Mouse (Mus musculus): ENCODE data around the gene Upp2. TPM values are rescaled to one million over a fixed set of nuclear protein-coding genes. Genes with fewer than 3 reads are reported as not detected.

Upp2 gene
- total RNA-seq, 2 experiments from 2014 or later = 2.4 to 2.9 TPM

GRCm38 (mm10) chr2:58601382-58601781 lies 34.3 kb downstream of the Upp2 start:
- DNase-seq = no peak
- intact Hi-C loops (cut with DNase I) = no loop called here

GRCm38 (mm10) chr2:58603379-58603778 lies 36.3 kb downstream of the Upp2 start:
- intact Hi-C loops (cut with DNase I) = no loop called here
- no peak for DNase-seq

GRCm38 (mm10) chr2:58604791-58605190 lies 37.7 kb downstream of the Upp2 start:
- no peak for DNase-seq
- intact Hi-C loops (cut with DNase I) = no loop called here

- intact Hi-C loops (cut with DNase I) = no loop called here
- no peak for DNase-seq
These were observed 46.6 kb downstream of the Upp2 start for GRCm38 (mm10) chr2:58613720-58614119.

GRCm38 (mm10) chr2:58614851-58615250 lies 47.8 kb downstream of the Upp2 start:
- intact Hi-C loops (cut with DNase I) = no loop called here
- no peak for DNase-seq

- no peak for DNase-seq
- intact Hi-C loops (cut with DNase I) = no loop called here
These were observed 48.7 kb downstream of the Upp2 start for GRCm38 (mm10) chr2:58615766-58616165.

GRCm38 (mm10) chr2:58625186-58625585 lies 58.1 kb downstream of the Upp2 start:
- intact Hi-C loops (cut with DNase I) = no loop called here
- DNase-seq = no peak

GRCm38 (mm10) chr2:58625681-58626080 lies 58.6 kb downstream of the Upp2 start:
- intact Hi-C loops (cut with DNase I) = no loop called here
- DNase-seq = no peak

- intact Hi-C loops (cut with DNase I) = no loop called here
- DNase-seq = peak in 1 of 2 experiments; percentile 5
These were observed 59.2 kb downstream of the Upp2 start for GRCm38 (mm10) chr2:58626136-58626769.

- intact Hi-C loops (cut with DNase I) = no loop called here
- no peak for DNase-seq
These were observed 60.9 kb downstream of the Upp2 start for GRCm38 (mm10) chr2:58627981-58628380.

GRCm38 (mm10) chr2:58628993-58629392 lies 61.9 kb downstream of the Upp2 start:
- DNase-seq = no peak
- intact Hi-C loops (cut with DNase I) = no loop called here

GRCm38 (mm10) chr2:58629440-58629839 lies 62.3 kb downstream of the Upp2 start:
- no peak for DNase-seq
- intact Hi-C loops (cut with DNase I) = no loop called here

- intact Hi-C loops (cut with DNase I) = no loop called here
- DNase-seq = no peak
These were observed 66.7 kb downstream of the Upp2 start for GRCm38 (mm10) chr2:58633791-58634190.

- no peak for DNase-seq
These were observed 74.9 kb downstream of the Upp2 start for GRCm38 (mm10) chr2:58641761-58642555.

GRCm38 (mm10) chr2:58645667-58646066 lies 78.6 kb downstream of the Upp2 start:
- intact Hi-C loops (cut with DNase I) = no loop called here
- DNase-seq = no peak

More at GRCm38 (mm10) chr2:58641761-58642555, 74.9 kb downstream of the Upp2 start:
- intact Hi-C loops (cut with DNase I) = no loop called here

GRCm38 (mm10) chr2:58655169-58655568 lies 88.1 kb downstream of the Upp2 start:
- intact Hi-C loops (cut with DNase I) = no loop called here
- DNase-seq = no peak

GRCm38 (mm10) chr2:58656959-58657358 lies 89.9 kb downstream of the Upp2 start:
- intact Hi-C loops (cut with DNase I) = no loop called here
- no peak for DNase-seq

- no peak for DNase-seq
- intact Hi-C loops (cut with DNase I) = no loop called here
These were observed 90.8 kb downstream of the Upp2 start for GRCm38 (mm10) chr2:58657855-58658254.

GRCm38 (mm10) chr2:58660591-58660990 lies 93.5 kb downstream of the Upp2 start:
- intact Hi-C loops (cut with DNase I) = loop anchor here (10.0 kb wide), 1 partner anchor 636 kb away; no protein-coding TSS in a partner anchor
- no peak for DNase-seq

GRCm38 (mm10) chr2:58661116-58661515 lies 94.0 kb downstream of the Upp2 start:
- intact Hi-C loops (cut with DNase I) = loop anchor here (10.0 kb wide), 1 partner anchor 636 kb away; no protein-coding TSS in a partner anchor
- DNase-seq = no peak

GRCm38 (mm10) chr2:58662661-58663060 lies 95.6 kb downstream of the Upp2 start:
- intact Hi-C loops (cut with DNase I) = loop anchor here (10.0 kb wide), 1 partner anchor 638 kb away; no protein-coding TSS in a partner anchor
- no peak for DNase-seq

All from heart, postnatal 14 days (tissue).